Mouse (Mus musculus) bone marrow, adult 2 months (tissue): ENCODE measurements around the gene Ankrd49.

Source experiments
- CTCF ChIP-seq: fragments of 200-500 bp; IDR thresholded peaks from 2 replicates; pipeline ENCODE4 v1.5.1; 2011; ENCODE audit warnings: low read length, control low read depth; ENCODE audit not compliant: control insufficient read depth, insufficient read depth
- POLR2A ChIP-seq: fragments of 200-500 bp; IDR thresholded peaks from 2 replicates; pipeline ENCODE4 v1.6.1; 2011; ENCODE audit warnings: low read depth, mild to moderate bottlenecking, control low read depth, low read length, borderline replicate concordance; ENCODE audit not compliant: control insufficient read depth

DNA sequence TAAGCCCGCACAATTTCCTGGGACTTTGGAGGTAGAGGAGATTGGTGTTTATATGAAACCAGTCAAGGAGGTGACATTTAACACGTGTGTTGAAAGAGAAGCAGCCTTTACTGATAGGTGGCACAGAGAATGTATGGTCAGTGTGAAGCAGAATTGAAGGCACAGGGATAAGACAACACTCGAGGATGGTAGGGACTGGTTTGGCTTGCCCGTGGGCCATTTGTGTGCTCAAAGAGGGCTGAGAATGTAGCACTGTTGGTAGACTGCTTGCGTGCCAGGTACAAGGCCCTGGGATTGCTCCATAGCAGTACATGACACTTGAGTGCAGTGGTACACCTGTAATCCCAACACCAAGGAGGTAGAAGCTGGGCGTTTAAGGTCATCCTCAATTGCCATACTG is 2.7 kb upstream of the Ankrd49 start:
- TF ChIP-seq POLR2A (no peak), CTCF (no peak)
